Mouse (Mus musculus) inflammation-experienced regulatory T-cells, adult 6 months (primary cell): Measurements from ENCODE around the gene Atp2c1. TPM values are rescaled to one million over a fixed set of nuclear protein-coding genes. Genes with fewer than 3 reads are reported as not detected.

Source experiments
- ATAC-seq: one replicate; pipeline ENCODE4 v1.8.0; 2017
- polyA plus RNA-seq, 3 experiments: library from polyadenylated mRNA; unstranded; fragments of 100-300 nt; shearing (Covaris generic); gene quantifications; one replicate each; pipeline ENCODE4 v1.2.1; 2017

The Atp2c1 gene
- 10 to 100 TPM; 13.2 to 22.7 (median 18.4) TPM for polyA plus RNA-seq

- no peak for ATAC-seq
Observed at GRCm38 (mm10) chr9:105527219-105527618, at the start of gene Atp2c1. Gene Atp2c1, minus strand, starts transcription at chr9:105527319.

GRCm38 (mm10) chr9:105557452-105557851 lies 30.3 kb upstream of the Atp2c1 start:
- ATAC-seq, result no peak

- no peak for ATAC-seq
Observed at GRCm38 (mm10) chr9:105556141-105556735, 29.1 kb upstream of the Atp2c1 start.

GRCm38 (mm10) chr9:105554439-105554807 lies 27.3 kb upstream of the Atp2c1 start:
- no peak for ATAC-seq

GRCm38 (mm10) chr9:105553629-105554438 lies 26.7 kb upstream of the Atp2c1 start:
- no peak for ATAC-seq

- no peak for ATAC-seq
Observed at GRCm38 (mm10) chr9:105551407-105551806, 24.3 kb upstream of the Atp2c1 start.

GRCm38 (mm10) chr9:105549096-105549495 lies 22.0 kb upstream of the Atp2c1 start:
- ATAC-seq, result no peak

GRCm38 (mm10) chr9:105544013-105544750 lies 17.1 kb upstream of the Atp2c1 start:
- ATAC-seq, result no peak

- ATAC-seq, result no peak
Observed at GRCm38 (mm10) chr9:105537473-105537872, 10.4 kb upstream of the Atp2c1 start.

GRCm38 (mm10) chr9:105536877-105537276 lies 9.8 kb upstream of the Atp2c1 start:
- ATAC-seq, result no peak

GRCm38 (mm10) chr9:105525355-105525754 lies 1.8 kb downstream of the Atp2c1 start:
- ATAC-seq, result no peak

- no peak for ATAC-seq
Observed at GRCm38 (mm10) chr9:105523038-105523437, 4.1 kb downstream of the Atp2c1 start.

GRCm38 (mm10) chr9:105522063-105522462 lies 5.1 kb downstream of the Atp2c1 start:
- no peak for ATAC-seq

- ATAC-seq, result no peak
Observed at GRCm38 (mm10) chr9:105520776-105521552, 6.2 kb downstream of the Atp2c1 start.

GRCm38 (mm10) chr9:105519278-105519883 lies 7.7 kb downstream of the Atp2c1 start:
- no peak for ATAC-seq

- no peak for ATAC-seq
Observed at GRCm38 (mm10) chr9:105503690-105504089, 23.4 kb downstream of the Atp2c1 start.

- no peak for ATAC-seq
Observed at GRCm38 (mm10) chr9:105502389-105502788, 24.7 kb downstream of the Atp2c1 start.

GRCm38 (mm10) chr9:105495316-105496174 lies 31.6 kb downstream of the Atp2c1 start:
- ATAC-seq, result peak; percentile 61

GRCm38 (mm10) chr9:105494553-105495315 lies 32.4 kb downstream of the Atp2c1 start:
- peak; percentile 88 for ATAC-seq

- no peak for ATAC-seq
Observed at GRCm38 (mm10) chr9:105492744-105493143, 34.4 kb downstream of the Atp2c1 start.
